Mouse (Mus musculus) liver, postnatal 0 days (tissue): ENCODE measurements at regions not wholly inside any gene's neighbourhood (a gene's known extent, or its start where the extent isn't known, plus 50 kb on each side); places are given as distances from the start of the nearest gene placed in this dataset.

Experiments
- CTCF ChIP-seq: sonication (generic); IDR thresholded peaks from 2 replicates; pipeline ENCODE4 v1.5.1; 2016; ENCODE audit warnings: antibody characterized with exemption, low read depth
- EP300 ChIP-seq: IDR thresholded peaks from 2 replicates; pipeline ENCODE4 v1.6.1; 2016; ENCODE audit warnings: antibody characterized with exemption, low read depth, mild to moderate bottlenecking

GRCm38 (mm10) chr1:18961889-18962288 is 140.9 kb upstream of the Tfap2d start:
- TF ChIP-seq EP300 (no peak), CTCF (no peak)
